Mouse (Mus musculus): ENCODE measurements around the gene Faap100.

DNA sequence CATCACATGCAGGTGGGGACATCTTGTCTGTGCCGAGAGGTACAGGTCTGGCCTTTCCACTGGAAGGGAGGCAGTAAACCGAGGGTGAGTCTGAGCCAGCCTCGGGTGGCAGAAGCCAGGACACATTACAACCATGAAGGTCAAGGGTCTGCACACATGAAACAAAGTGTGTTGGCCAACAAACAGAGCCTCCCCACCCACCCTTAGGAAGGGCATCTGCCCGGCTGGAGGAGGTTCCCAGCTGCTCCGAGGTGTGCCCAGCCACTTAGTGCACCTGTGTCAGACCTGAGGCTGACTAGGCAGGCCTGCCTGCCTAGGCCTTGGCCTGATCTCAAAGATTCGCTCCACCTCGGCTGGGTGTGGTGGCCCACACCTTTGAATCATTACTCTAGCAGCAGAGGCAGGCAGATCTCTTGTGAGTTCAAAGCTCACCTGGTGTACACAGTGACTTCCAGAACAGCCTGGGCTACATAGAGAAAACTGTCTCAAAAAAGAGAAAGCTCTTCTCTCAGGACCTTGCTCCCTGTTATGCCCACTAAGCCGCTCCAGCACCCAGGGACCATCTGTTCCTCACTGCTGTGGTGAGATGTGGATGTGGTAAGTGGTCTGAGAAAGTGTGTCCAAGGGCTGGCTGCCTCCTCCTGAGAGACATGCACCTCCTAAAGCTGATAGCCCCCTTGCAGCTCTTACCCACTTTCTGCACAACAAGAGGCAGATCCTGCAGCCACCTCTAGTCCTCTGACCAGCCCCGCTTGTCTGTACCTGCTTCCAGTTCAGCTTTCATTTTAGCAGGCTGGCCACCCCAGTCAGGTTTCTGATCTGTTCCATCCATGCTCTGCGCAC, 27.1 kb downstream of the Faap100 start:
- TF ChIP-seq CTCF (IDR thresholded peaks at IDR 0.05; ENCODE audit: low read depth), result no peak
- TF ChIP-seq EP300 (IDR thresholded peaks at IDR 0.05; ENCODE audit: low read depth), result no peak

Data from heart, postnatal 0 days (tissue).